Mouse (Mus musculus) bone marrow macrophage, adult 2 months (primary cell): Measurements from ENCODE around the gene Rab3a.

Source experiments
- CTCF ChIP-seq: IDR thresholded peaks from 2 replicates; pipeline ENCODE4 v1.5.1; 2012; ENCODE audit warnings: low read depth, mild to moderate bottlenecking, low read length, moderate library complexity
- POLR2A ChIP-seq: IDR thresholded peaks from 2 replicates; pipeline ENCODE4 v1.6.1; 2012; ENCODE audit warnings: mild to moderate bottlenecking, low read depth, low read length, borderline replicate concordance

- TF ChIP-seq CTCF: no peak
- no peak for TF ChIP-seq POLR2A
Measured at GRCm38 (mm10) chr8:70725792-70726447, 28.6 kb upstream of the Rab3a start.
